Mouse (Mus musculus) embryonic stem cell, embryonic (primary cell): Measurements from ENCODE around the gene Spsb2.

Experiments used
- CTCF ChIA-PET, 4 experiments: fragments of 300-600 bp in 2 of 4; fragments of 350-600 bp in 2 of 4; sonication (Branson Sonifier 250); formaldehyde crosslinking; loops; one replicate each; lab custom pipeline; 2022; ENCODE audit warnings: inconsistent platforms in 2 of 4; lab: Charles Lee
- POLR2A ChIA-PET, 4 experiments: fragments of 300-600 bp in 2 of 4; fragments of 350-600 bp in 2 of 4; sonication (Branson Sonifier 250); formaldehyde crosslinking; loops; one replicate each; lab custom pipeline; 2022; ENCODE audit warnings: antibody characterized with exemption in 4 of 4, inconsistent platforms in 1 of 4; lab: Charles Lee

Gene Spsb2

DNA sequence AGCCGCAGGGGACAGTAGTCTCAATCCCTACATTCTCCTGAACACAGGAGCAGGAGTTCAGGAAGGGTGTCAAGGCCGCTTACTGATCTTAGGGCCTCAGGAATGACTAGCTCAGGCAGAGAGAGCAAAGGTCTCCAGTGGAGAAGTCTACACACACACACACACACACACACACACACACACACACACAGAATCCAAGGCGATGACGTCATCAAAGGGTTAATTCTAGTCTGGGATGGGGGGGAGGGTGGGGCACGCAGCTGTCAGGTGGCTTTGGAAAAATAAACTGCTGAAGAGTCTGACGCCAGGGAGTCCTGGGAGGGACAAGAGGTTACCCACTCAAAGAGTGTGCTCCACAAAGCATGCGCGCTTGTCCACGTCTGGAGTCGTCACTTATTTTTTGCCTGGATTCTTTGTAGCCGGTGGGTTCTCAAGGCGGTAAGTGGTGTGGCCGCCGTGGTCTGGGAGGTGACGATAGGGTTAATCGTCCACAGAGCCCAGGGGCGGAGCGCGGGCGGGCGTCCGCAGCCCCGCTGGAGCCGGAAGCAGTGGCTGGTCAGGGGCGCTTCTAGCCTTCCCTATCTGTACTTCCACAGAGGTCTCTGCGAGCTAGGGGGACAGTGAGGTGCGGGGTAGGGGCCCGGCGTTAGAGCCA is at the start of gene Spsb2:
TSS of gene Spsb2 (plus strand) at position 304 of the 655 bp plus-strand sequence.
- POLR2A ChIA-PET = interaction anchor here (0.6 to 18.7 kb wide), 58 partner anchors 9 to 383 kb away, joined by 3 to 601 read pairs (median 4); partner anchors contain the start of genes Cdca3 (in 3 of the 4), Emg1 (in 3 of the 4), Grcc10 (in 3 of the 4) and Phb2 (in 3 of the 4)
- CTCF ChIA-PET = interaction anchor here (0.6 to 5.2 kb wide), 17 partner anchors 21 to 362 kb away, joined by 3 to 22 read pairs (median 4); partner anchors contain the start of genes Cdca3 (in 1 of the 4), Mlf2 (in 1 of the 4), Usp5 (in 1 of the 4) and Zfp384 (in 1 of the 4)

GRCm38 (mm10) chr6:124758849-124759232 is 49.6 kb upstream of the Spsb2 start:
- ChIA-PET POLR2A (interaction anchor here (0.5 to 22.3 kb wide), 62 partner anchors 8 to 559 kb away, joined by 3 to 449 read pairs (median 5); partner anchors contain the start of genes Grcc10 (in 4 of the 4), Emg1 (in 3 of the 4), Phb2 (in 3 of the 4) and Ptpn6 (in 3 of the 4)), CTCF (interaction anchor here (0.6 to 5.0 kb wide), 38 partner anchors 10 to 277 kb away, joined by 3 to 46 read pairs (median 4); partner anchors contain the start of genes Grcc10 (in 2 of the 4), C1rl (in 1 of the 4), Eno2 (in 1 of the 4) and Mlf2 (in 1 of the 4))

DNA sequence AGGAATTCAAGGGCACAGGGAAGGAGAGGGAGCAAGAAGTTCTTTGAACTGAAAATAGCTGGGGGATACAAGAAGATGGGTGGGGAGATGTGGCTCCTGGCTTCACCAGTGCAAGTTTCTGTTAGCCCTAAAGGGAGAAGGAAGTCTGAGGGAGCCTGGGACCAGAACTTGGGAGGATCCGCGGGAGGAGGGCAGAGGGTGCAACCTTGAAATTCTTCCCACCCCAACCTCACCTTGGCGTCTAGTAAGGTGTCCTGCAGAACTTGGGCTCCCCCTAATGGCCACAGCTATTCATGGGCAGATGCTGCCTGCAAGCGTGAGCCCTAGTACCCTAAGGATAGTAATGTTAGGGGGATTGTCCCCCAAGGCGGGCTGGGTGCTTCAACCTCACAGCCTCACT is 49.2 kb upstream of the Spsb2 start:
- ChIA-PET CTCF (interaction anchor here (0.6 to 5.0 kb wide), 42 partner anchors 10 to 278 kb away, joined by 3 to 46 read pairs (median 4); partner anchors contain the start of genes Eno2 (in 2 of the 4), Grcc10 (in 2 of the 4), C1rl (in 1 of the 4) and Mlf2 (in 1 of the 4)), POLR2A (interaction anchor here (0.5 to 22.3 kb wide), 59 partner anchors 10 to 433 kb away, joined by 3 to 449 read pairs (median 5); partner anchors contain the start of genes Grcc10 (in 4 of the 4), Emg1 (in 3 of the 4), Phb2 (in 3 of the 4) and Eno2 (in 2 of the 4))

DNA sequence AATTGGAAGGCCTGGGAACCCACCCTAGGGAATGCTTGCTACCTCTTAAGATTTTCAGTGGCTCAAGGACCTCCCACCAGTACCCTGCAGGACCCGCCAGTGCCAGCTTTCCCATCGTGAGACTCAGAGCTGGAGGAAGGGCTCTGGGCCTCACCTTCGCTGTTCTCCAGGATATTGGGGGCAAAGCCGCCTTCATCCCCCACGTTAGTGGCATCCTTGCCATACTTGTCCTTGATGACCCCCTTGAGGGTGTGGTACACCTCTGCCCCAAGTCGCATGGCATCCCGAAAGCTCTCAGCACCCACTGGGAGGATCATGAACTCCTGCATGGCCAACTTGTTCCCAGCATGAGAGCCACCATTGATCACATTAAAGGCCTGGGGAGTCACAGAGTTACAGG is 42.5 kb upstream of the Spsb2 start:
- CTCF ChIA-PET = no interaction called here

DNA sequence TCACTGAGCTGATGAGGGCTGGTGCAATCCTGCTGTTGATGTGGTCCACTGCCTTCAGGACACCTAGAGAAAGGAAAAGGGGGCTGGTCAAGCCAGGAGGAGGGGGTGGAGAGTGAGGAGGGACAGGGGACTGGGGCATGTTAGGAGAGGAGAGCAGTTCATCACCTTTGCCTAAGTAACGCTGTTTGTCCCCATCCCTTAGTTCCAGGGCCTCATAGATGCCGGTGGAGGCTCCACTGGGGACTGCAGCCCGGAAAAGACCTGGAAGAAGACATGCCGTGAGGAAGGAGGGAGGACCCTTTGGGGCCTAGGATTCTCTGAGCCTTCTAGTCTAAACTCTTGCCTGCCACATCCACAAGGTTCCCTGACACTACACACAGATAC is 40.9 kb upstream of the Spsb2 start:
- ChIA-PET CTCF (interaction anchor here in 1 of 4 experiments (0.5 kb wide), 1 partner anchor 105 kb away, joined by 3 read pairs; no protein-coding TSS in a partner anchor), POLR2A (interaction anchor here (0.5 to 22.3 kb wide), 14 partner anchors 9 to 137 kb away, joined by 3 to 449 read pairs (median 10); partner anchors contain the start of genes Grcc10 (in 4 of the 4), Atn1 (in 1 of the 4), Cdca3 (in 1 of the 4) and Gm45234 (in 1 of the 4))

More for the DNA sequence above, 42.5 kb upstream of the Spsb2 start:
- POLR2A ChIA-PET = interaction anchor here in 2 of 4 experiments (1.1 to 22.3 kb wide), 8 partner anchors 11 to 398 kb away, joined by 3 to 449 read pairs (median 6); partner anchors contain the start of genes Grcc10 (in 2 of the 2), Cdca3 (in 1 of the 2), Gm45234 (in 1 of the 2) and Ptpn6 (in 1 of the 2)

- CTCF ChIA-PET = interaction anchor here in 1 of 4 experiments (1.2 to 1.6 kb wide), 2 partner anchors 14 to 91 kb away, joined by 3 to 10 read pairs; no protein-coding TSS in a partner anchor
Observed at GRCm38 (mm10) chr6:124767920-124768703, 40.3 kb upstream of the Spsb2 start.

DNA sequence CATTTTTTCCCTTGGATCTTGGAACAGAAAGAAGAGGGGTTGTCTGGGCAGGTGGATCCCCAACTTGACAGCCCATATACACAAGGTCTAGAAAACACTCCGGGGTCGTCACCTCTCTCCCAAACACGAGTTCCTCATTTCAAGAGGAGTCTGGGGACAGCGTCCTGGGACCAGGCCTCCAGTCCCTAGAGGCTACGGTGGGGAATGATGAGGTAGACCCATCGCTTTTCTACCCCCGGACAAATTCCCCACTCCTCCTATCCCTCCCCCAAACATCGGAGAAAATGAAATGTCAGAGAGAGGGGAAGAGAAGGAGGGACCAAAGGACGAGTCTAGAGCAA is 39.8 kb upstream of the Spsb2 start:
- POLR2A ChIA-PET = interaction anchor here (0.8 to 22.3 kb wide), 21 partner anchors 10 to 397 kb away, joined by 3 to 449 read pairs (median 7); partner anchors contain the start of genes Grcc10 (in 4 of the 4), Atn1 (in 2 of the 4), Gm45234 (in 2 of the 4) and Cdca3 (in 1 of the 4)
- CTCF ChIA-PET = interaction anchor here in 2 of 4 experiments (1.2 to 2.1 kb wide), 4 partner anchors 10 to 91 kb away, joined by 3 to 14 read pairs (median 7); no protein-coding TSS in a partner anchor

More at GRCm38 (mm10) chr6:124767920-124768703, 40.3 kb upstream of the Spsb2 start:
- POLR2A ChIA-PET = interaction anchor here (0.5 to 22.3 kb wide), 17 partner anchors 9 to 397 kb away, joined by 3 to 449 read pairs (median 11); partner anchors contain the start of genes Grcc10 (in 4 of the 4), Atn1 (in 2 of the 4), Gm45234 (in 2 of the 4) and Cdca3 (in 1 of the 4)

- CTCF ChIA-PET = interaction anchor here in 3 of 4 experiments (0.5 to 2.1 kb wide), 8 partner anchors 10 to 162 kb away, joined by 3 to 14 read pairs (median 4); partner anchors contain the start of genes Atn1 (in 1 of the 3) and Mlf2 (in 1 of the 3)
- POLR2A ChIA-PET = interaction anchor here (0.6 to 22.3 kb wide), 30 partner anchors 8 to 396 kb away, joined by 3 to 449 read pairs (median 5); partner anchors contain the start of genes Grcc10 (in 4 of the 4), Atn1 (in 2 of the 4), Cdca3 (in 2 of the 4) and Gm45234 (in 2 of the 4)
Observed at GRCm38 (mm10) chr6:124769101-124769765, 39.2 kb upstream of the Spsb2 start, which contains the start of gene Eno2. Gene Eno2 (minus strand): TSS chr6:124769673.

DNA sequence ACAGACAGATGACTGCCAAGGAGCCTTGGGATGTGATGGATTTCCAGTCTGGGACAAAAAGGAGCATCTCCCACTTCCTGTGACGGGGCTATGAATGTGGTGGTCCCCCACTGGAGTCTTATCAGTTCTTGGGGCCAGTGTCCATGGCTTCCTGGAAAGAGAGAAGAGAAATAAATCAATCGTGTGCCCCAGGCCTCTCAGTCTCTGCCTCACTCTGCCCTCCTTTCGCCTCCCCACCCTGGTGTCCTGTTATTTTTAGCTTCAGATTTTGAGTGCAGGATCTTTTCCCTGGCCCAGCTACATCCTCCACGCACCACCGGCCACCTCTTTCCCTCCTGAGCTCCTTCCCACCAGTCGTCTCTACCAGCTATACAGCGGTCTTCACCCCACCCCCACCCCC is 38.4 kb upstream of the Spsb2 start:
- ChIA-PET POLR2A (interaction anchor here in 3 of 4 experiments (0.7 to 22.3 kb wide), 30 partner anchors 8 to 344 kb away, joined by 3 to 449 read pairs (median 5); partner anchors contain the start of genes Grcc10 (in 3 of the 3), Atn1 (in 2 of the 3), Cdca3 (in 2 of the 3) and Gm45234 (in 2 of the 3)), CTCF (interaction anchor here in 3 of 4 experiments (0.6 to 2.1 kb wide), 5 partner anchors 11 to 25 kb away, joined by 3 to 14 read pairs (median 4); no protein-coding TSS in a partner anchor)

GRCm38 (mm10) chr6:124770511-124770910 is 38.0 kb upstream of the Spsb2 start:
- ChIA-PET POLR2A (interaction anchor here in 3 of 4 experiments (0.9 to 22.3 kb wide), 20 partner anchors 12 to 160 kb away, joined by 3 to 449 read pairs (median 6); partner anchors contain the start of genes Atn1 (in 2 of the 3), Cdca3 (in 2 of the 3), Gm45234 (in 2 of the 3) and Grcc10 (in 2 of the 3)), CTCF (interaction anchor here (0.6 to 2.1 kb wide), 6 partner anchors 11 to 171 kb away, joined by 3 to 14 read pairs (median 4); no protein-coding TSS in a partner anchor)

DNA sequence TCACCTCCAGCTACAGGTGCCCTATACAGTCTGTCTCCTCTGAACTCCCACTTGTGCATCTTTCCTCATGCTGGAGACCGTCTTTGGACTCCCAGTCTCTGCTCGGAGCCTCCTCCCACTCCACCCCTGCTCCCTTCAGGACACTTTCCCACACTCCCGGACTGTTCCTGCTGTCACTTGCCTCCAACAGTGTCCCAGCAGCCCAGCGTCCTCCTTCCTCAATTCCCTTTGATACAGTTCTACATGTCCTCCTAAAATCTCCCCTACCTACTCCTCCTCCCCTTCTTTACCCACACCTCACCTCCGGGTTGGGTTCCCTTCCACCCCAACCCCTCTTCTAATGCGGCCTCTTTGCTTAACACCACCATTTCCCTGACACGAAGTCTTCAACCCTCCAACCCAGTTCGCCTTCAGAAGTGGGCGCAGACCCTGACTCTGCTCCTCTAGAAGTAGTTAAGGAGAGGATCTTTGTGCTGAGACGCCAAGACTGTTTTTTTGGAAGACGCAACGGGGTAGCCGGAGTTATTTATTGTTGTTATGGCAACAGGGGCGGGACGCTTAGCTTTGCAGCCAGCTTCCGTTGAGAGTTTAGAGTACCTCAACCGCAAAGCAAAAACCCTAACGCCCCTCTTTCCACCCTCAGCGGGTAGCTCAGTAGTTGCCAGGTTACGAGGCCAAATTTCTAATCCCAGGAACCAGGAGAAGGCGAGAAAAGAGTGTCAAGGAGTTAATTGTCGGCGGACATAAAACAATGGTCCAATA is 29.1 kb upstream of the Spsb2 start, which contains the start of gene Lrrc23:
TSS of gene Lrrc23 (minus strand) at position 506 of the 762 bp plus-strand sequence.
- ChIA-PET CTCF (interaction anchor here in 2 of 4 experiments (0.9 to 1.1 kb wide), 2 partner anchors 16 to 66 kb away, joined by 3 read pairs; no protein-coding TSS in a partner anchor), POLR2A (interaction anchor here (0.6 to 9.9 kb wide), 22 partner anchors 10 to 151 kb away, joined by 3 to 59 read pairs (median 4); partner anchors contain the start of genes Grcc10 (in 3 of the 4), Eno2 (in 2 of the 4), Atn1 (in 1 of the 4) and Cdca3 (in 1 of the 4))

- ChIA-PET CTCF (interaction anchor here in 1 of 4 experiments (1.1 kb wide), 1 partner anchor 17 kb away, joined by 3 read pairs; no protein-coding TSS in a partner anchor), POLR2A (interaction anchor here in 2 of 4 experiments (0.6 to 9.9 kb wide), 15 partner anchors 10 to 309 kb away, joined by 3 to 59 read pairs (median 4); partner anchors contain the start of genes Grcc10 (in 2 of the 2), Atn1 (in 1 of the 2), Cdca3 (in 1 of the 2) and Eno2 (in 1 of the 2))
Observed at GRCm38 (mm10) chr6:124779984-124780416, 28.5 kb upstream of the Spsb2 start.

DNA sequence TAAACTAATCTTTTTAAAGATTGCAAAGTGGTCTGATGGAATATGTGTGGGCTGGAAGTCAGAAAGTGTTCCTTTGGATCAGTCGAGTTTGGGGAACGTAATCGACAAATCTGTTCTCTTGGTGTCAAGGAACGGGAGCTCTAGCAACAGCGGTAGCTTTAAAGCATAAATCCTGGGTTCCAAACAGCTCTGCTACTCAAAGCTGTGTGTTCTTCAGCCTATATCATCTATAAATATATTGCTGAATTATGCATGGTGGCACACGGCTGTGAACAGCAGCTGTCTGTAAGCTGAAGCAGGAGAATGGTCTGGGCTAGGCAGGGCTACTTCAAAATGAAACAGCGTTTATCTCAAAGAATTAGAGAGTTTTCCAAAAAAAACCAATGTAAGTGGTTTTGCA is 27.5 kb upstream of the Spsb2 start:
- ChIA-PET POLR2A (interaction anchor here (0.6 to 9.9 kb wide), 10 partner anchors 9 to 150 kb away, joined by 3 to 59 read pairs (median 6); partner anchors contain the start of genes Grcc10 (in 2 of the 4), Atn1 (in 1 of the 4), Gm45234 (in 1 of the 4) and Mlf2 (in 1 of the 4)), CTCF (interaction anchor here in 1 of 4 experiments (1.1 to 2.6 kb wide), 3 partner anchors 25 to 491 kb away, joined by 3 to 15 read pairs (median 3); partner anchors contain the start of gene P3h3)

DNA sequence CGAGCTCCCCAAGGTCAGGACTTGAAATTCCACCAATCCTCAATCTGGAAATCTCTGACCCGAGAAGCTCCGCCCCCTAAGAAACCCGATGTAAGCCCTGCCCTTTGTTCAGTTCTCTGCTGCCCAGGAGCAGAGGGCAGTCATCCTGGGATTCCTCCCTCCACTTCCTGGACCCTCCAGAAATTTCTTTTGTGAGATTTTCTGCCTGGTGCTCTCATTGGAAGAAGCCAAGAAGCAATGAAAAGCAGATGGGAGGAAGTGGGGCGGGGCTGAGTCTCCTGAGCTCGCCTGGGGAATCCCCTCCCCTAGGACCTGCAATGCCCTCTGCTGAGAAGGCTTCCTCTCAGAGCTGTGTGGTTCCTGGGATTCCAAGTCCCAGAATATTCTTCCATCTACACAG is 26.0 kb upstream of the Spsb2 start:
- ChIA-PET POLR2A (interaction anchor here (0.7 to 9.9 kb wide), 68 partner anchors 9 to 433 kb away, joined by 3 to 59 read pairs (median 5); partner anchors contain the start of genes Grcc10 (in 4 of the 4), Cdca3 (in 2 of the 4), Eno2 (in 2 of the 4) and Gm45234 (in 2 of the 4)), CTCF (interaction anchor here (0.6 to 2.6 kb wide), 31 partner anchors 8 to 540 kb away, joined by 3 to 15 read pairs (median 4); partner anchors contain the start of genes Atn1 (in 1 of the 4), C1rl (in 1 of the 4), Cdca3 (in 1 of the 4) and Eno2 (in 1 of the 4))
